Mouse (Mus musculus) lung, adult 2 months (tissue): ENCODE results near the gene Znhit1.

ENCODE experiments used
- CTCF ChIP-seq: fragments of 200-500 bp; IDR thresholded peaks from 2 replicates; pipeline ENCODE4 v1.5.1; 2011; ENCODE audit warnings: mild to moderate bottlenecking, low read length, control low read depth; ENCODE audit not compliant: insufficient read depth
- POLR2A ChIP-seq: fragments of 200-500 bp; IDR thresholded peaks from 2 replicates; pipeline ENCODE4 v1.6.1; 2011; ENCODE audit warnings: low read depth, mild to moderate bottlenecking, control low read depth, low read length, borderline replicate concordance; ENCODE audit errors: extremely low read depth

DNA sequence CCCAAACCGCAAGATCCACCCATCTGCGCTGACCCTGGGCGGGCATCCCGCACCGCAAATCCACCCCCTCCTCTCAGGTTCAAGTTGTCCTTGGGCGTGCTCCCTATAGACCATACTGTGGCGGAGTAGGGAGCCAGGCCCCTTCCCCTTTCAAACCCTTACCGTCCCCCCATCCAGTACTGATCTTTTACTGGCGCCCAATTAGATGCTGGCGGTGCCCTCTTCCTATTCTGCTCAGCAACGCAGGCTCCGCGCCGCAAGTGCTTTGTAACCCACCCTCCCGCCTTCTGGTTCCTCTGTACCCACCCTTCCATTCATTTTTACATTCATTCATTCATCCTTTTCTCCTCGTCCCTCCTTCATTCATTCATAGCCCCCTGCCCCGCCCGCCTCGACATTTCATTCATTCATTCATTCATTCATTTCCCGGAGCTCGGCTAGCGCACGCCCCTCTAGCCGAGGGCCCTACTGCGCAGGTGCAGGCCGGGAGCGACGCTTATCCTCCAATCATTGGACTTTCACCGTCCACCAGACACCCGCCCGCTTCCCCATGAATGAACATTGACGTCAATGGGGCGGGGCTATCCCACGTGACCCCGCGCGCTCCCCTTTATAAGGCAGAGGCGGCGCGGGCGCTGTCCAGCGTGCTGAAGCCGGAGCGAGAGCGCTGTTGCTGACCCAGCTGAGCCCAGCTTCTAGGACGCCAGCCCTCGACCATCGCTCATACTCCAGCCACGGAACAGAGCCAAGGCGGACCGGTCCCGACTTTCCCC is 42.0 kb upstream of the Znhit1 start:
- TF ChIP-seq CTCF (no peak), POLR2A (no peak)
